In genomic region chr7:111313921-111314320, GRCm38 (mm10) we compare ENCODE assay signal across 24 mouse cellular contexts.
DNase-seq lines count a peak whose midpoint lies in the region; ATAC-seq lines count a peak whose summit lies in the region.
"Had no signal": no experiment of that assay in that cellular context is flagged by ENCODE, and none has a peak within 500 bp of the region (broad histone marks: within the 10 kb centered on the region; RNA-seq: fewer than 3 reads in every experiment).

No protein-coding gene starts in this region.

- WGBS in midbrain, embryonic 13.5 days, result 90% methylated on average over 4 of the region's 4 CpGs

- H3K4me1 ChIP-seq in midbrain, embryonic 13.5 days (replicated peaks), result no peaks in the 10 kb centered on the region

- H3K36me3 ChIP-seq in midbrain, embryonic 13.5 days, result no peaks in the 10 kb centered on the region
- H3K36me3 ChIP-seq: G1E had no signal

- H3K4me3 ChIP-seq in midbrain, embryonic 13.5 days (replicated peaks), result no peak overlapping the region

- no peak overlapping the region for H3K4me2 ChIP-seq in midbrain, embryonic 13.5 days (replicated peaks)

- ATAC-seq in frontal cortex, adult (ENCODE audit: low TSS enrichment), result peak; percentile 88
- no peak for ATAC-seq in midbrain, embryonic 13.5 days
- ATAC-seq: activated CD4-positive, CD25-positive, alpha-beta regulatory T cell, adult 4 months; CD4-positive, CD25-positive, alpha-beta regulatory T cell, adult 4 months; Patski had no signal

- H3K9me3 ChIP-seq in midbrain, embryonic 13.5 days, result 0 out of 2 replicates have a peak, but pooled peaks cover 7% of the 10 kb centered on the region

- H3K9ac ChIP-seq in midbrain, embryonic 13.5 days (replicated peaks), result no peak overlapping the region

- H3K27ac ChIP-seq in midbrain, embryonic 13.5 days, result no peak overlapping the region

- no peak for DNase-seq in frontal cortex, postnatal 10 days (ENCODE audit: low spot score in 2 of 2)
- peak; percentile 61 for DNase-seq in heart, adult 11 months
- no peak for DNase-seq in heart, postnatal 4 days
- DNase-seq in 3T3-L1 (ENCODE audit: low read depth, low spot score), result peak; percentile 3
- peak; percentile 73 for DNase-seq in brain, adult 2 months (ENCODE audit: low read depth, low spot score)
- DNase-seq in cerebellum, adult 18-20 months, result no peak
- DNase-seq: adrenal gland, adult 2 months; adrenal gland, adult 8-10 months; adrenal gland, postnatal 10 days; adrenal gland, postnatal 14 days; adrenal gland, postnatal 25 days; adrenal gland, postnatal 36 days; B cell, adult 2 months; cerebellum, adult 11 months; cerebellum, adult 11-12 months; cerebellum, adult 2 months; cerebellum, adult 8-10 months had no signal

- no peaks in the 10 kb centered on the region for H3K27me3 ChIP-seq in midbrain, embryonic 13.5 days
- H3K27me3 ChIP-seq: CH12.LX, Patski had no signal

Comparison
In these comparisons a context has a peak if more than half of its experiments do, and no peak if none do; other contexts are left out.
1. DNase-seq: peak in heart, adult 11 months (single experiment), 3T3-L1 (single experiment) and brain, adult 2 months (single experiment); none in frontal cortex, postnatal 10 days (0 of 2), heart, postnatal 4 days (single experiment) and cerebellum, adult 18-20 months (0 of 2).